12 mouse cellular contexts compared by ENCODE assay signal in genomic region chr9:61289713-61290112, GRCm38 (mm10).
A peak's percentile ranks its signal among the peaks of the same experiment; 100 is the strongest.
DNase-seq lines count a peak whose midpoint lies in the region; ATAC-seq lines count a peak whose summit lies in the region.
"Had no signal": no experiment of that assay in that cellular context is flagged by ENCODE, and none has a peak within 500 bp of the region (broad histone marks: within the 10 kb centered on the region; RNA-seq: fewer than 3 reads in every experiment).

No protein-coding gene starts in this region.

- no peak overlapping the region for H3K4me3 ChIP-seq in kidney, embryonic 14.5 days (ENCODE audit: low read length)
- no peak overlapping the region for H3K4me3 ChIP-seq in kidney, embryonic 15.5 days (replicated peaks)
- H3K4me3 ChIP-seq in hindbrain, embryonic 16.5 days (ENCODE audit: low read length) = no peak overlapping the region
- H3K4me3 ChIP-seq: embryonic facial prominence, embryonic 12.5 days; heart, embryonic 13.5 days; intestine, embryonic 15.5 days had no signal

- 0 out of 2 replicates have a peak, but pooled peaks cover 3% of the 10 kb centered on the region for H3K27me3 ChIP-seq in kidney, embryonic 14.5 days (ENCODE audit: control insufficient read depth, insufficient read depth, low read length)
- no peaks in the 10 kb centered on the region for H3K27me3 ChIP-seq in kidney, embryonic 15.5 days
- H3K27me3 ChIP-seq in hindbrain, embryonic 16.5 days (replicated peaks; ENCODE audit: control insufficient read depth, insufficient read depth, low read length) = no peaks in the 10 kb centered on the region
- H3K27me3 ChIP-seq: embryonic facial prominence, embryonic 12.5 days; intestine, embryonic 15.5 days had no signal

- no peak overlapping the region for H3K4me2 ChIP-seq in kidney, embryonic 14.5 days (replicated peaks; ENCODE audit: low read depth, low read length)
- H3K4me2 ChIP-seq in kidney, embryonic 15.5 days = no peak overlapping the region
- H3K4me2 ChIP-seq in hindbrain, embryonic 16.5 days (ENCODE audit: low read length) = no peak overlapping the region
- H3K4me2 ChIP-seq: embryonic facial prominence, embryonic 12.5 days; heart, embryonic 13.5 days; intestine, embryonic 15.5 days; lung, embryonic 14.5 days had no signal

- peak; percentile 93 for DNase-seq in kidney, adult 11 months
- DNase-seq in adipocyte (ENCODE audit: low spot score) = peak; percentile 94
- peak; percentile 72 for DNase-seq in lung, postnatal 36 days
- DNase-seq in testis, postnatal 14 days (ENCODE audit: low spot score) = no peak
- no peak for DNase-seq in right cerebral cortex, adult 18-20 months
- DNase-seq: lung, embryonic 14.5 days had no signal

- H3K9me3 ChIP-seq in kidney, embryonic 14.5 days (ENCODE audit: control insufficient read depth, low read length) = peaks cover 3% of the 10 kb centered on the region; the same call in 1 of the 2 replicates
- peaks cover 2% of the 10 kb centered on the region; the same call in 1 of the 2 replicates for H3K9me3 ChIP-seq in kidney, embryonic 15.5 days (replicated peaks)
- no peaks in the 10 kb centered on the region; the same call in 1 of the 2 replicates for H3K9me3 ChIP-seq in hindbrain, embryonic 16.5 days (ENCODE audit: control insufficient read depth, low read length)
- H3K9me3 ChIP-seq: embryonic facial prominence, embryonic 12.5 days; intestine, embryonic 15.5 days had no signal

- H3K27ac ChIP-seq in kidney, embryonic 14.5 days (ENCODE audit: low read depth, low read length) = no peak overlapping the region
- no peak overlapping the region for H3K27ac ChIP-seq in kidney, embryonic 15.5 days
- H3K27ac ChIP-seq in hindbrain, embryonic 16.5 days (ENCODE audit: low read depth, low read length) = no peak overlapping the region
- H3K27ac ChIP-seq: embryonic facial prominence, embryonic 12.5 days; heart, embryonic 13.5 days; intestine, embryonic 15.5 days had no signal

- 0 out of 2 replicates have a peak, but pooled peaks cover 3% of the 10 kb centered on the region for H3K4me1 ChIP-seq in kidney, embryonic 14.5 days (ENCODE audit: control insufficient read depth, insufficient read depth, low read length)
- peaks cover 10% of the 10 kb centered on the region; the same call in 1 of the 2 replicates for H3K4me1 ChIP-seq in kidney, embryonic 15.5 days
- peaks cover 9% of the 10 kb centered on the region for H3K4me1 ChIP-seq in hindbrain, embryonic 16.5 days (ENCODE audit: control insufficient read depth, insufficient read depth, low read depth, low read length)
- H3K4me1 ChIP-seq: heart, embryonic 13.5 days had no signal

- no peak overlapping the region for H3K9ac ChIP-seq in kidney, embryonic 14.5 days (ENCODE audit: low read depth, low read length)
- no peak overlapping the region for H3K9ac ChIP-seq in kidney, embryonic 15.5 days
- no peak overlapping the region for H3K9ac ChIP-seq in hindbrain, embryonic 16.5 days (ENCODE audit: low read depth, low read length)
- H3K9ac ChIP-seq: embryonic facial prominence, embryonic 12.5 days; heart, embryonic 13.5 days; intestine, embryonic 15.5 days; lung, embryonic 14.5 days had no signal

- no peak for ATAC-seq in kidney, embryonic 14.5 days (ENCODE audit: low FRiP score, low TSS enrichment)
- 0 out of 2 replicates have a peak, but pooled peaks have one; percentile 40 for ATAC-seq in kidney, embryonic 15.5 days (replicated peaks; ENCODE audit: low FRiP score)
- ATAC-seq in hindbrain, embryonic 16.5 days = no peak
- ATAC-seq: intestine, embryonic 15.5 days had no signal

- no peaks in the 10 kb centered on the region for H3K36me3 ChIP-seq in kidney, embryonic 14.5 days (ENCODE audit: control insufficient read depth, insufficient read depth, low read length)
- no peaks in the 10 kb centered on the region for H3K36me3 ChIP-seq in kidney, embryonic 15.5 days
- no peaks in the 10 kb centered on the region for H3K36me3 ChIP-seq in hindbrain, embryonic 16.5 days (ENCODE audit: control insufficient read depth, insufficient read depth, low read length)
- H3K36me3 ChIP-seq: embryonic facial prominence, embryonic 12.5 days; heart, embryonic 13.5 days; intestine, embryonic 15.5 days had no signal

- WGBS in kidney, embryonic 14.5 days = 63% methylated on average over 6 of the region's 6 CpGs
- WGBS in kidney, embryonic 15.5 days = 54% methylated on average over 6 of the region's 6 CpGs
- 75% methylated on average over 6 of the region's 6 CpGs for WGBS in hindbrain, embryonic 16.5 days

Comparison
In these comparisons a context has a peak if more than half of its experiments do, and no peak if none do; other contexts are left out.
1. DNase-seq: peak in kidney, adult 11 months (single experiment), adipocyte (single experiment) and lung, postnatal 36 days (single experiment); none in testis, postnatal 14 days (single experiment) and right cerebral cortex, adult 18-20 months (single experiment).